Mouse (Mus musculus): Measurements from ENCODE around the gene Crybg2. TPM values are rescaled to one million over a fixed set of nuclear protein-coding genes. Genes with fewer than 3 reads are reported as not detected.
A peak's percentile ranks its signal among the peaks of the same experiment; 100 is the strongest.

Gene Crybg2
- polyA plus RNA-seq, 1 experiment from 2014 or later, result 0.30 TPM

DNA sequence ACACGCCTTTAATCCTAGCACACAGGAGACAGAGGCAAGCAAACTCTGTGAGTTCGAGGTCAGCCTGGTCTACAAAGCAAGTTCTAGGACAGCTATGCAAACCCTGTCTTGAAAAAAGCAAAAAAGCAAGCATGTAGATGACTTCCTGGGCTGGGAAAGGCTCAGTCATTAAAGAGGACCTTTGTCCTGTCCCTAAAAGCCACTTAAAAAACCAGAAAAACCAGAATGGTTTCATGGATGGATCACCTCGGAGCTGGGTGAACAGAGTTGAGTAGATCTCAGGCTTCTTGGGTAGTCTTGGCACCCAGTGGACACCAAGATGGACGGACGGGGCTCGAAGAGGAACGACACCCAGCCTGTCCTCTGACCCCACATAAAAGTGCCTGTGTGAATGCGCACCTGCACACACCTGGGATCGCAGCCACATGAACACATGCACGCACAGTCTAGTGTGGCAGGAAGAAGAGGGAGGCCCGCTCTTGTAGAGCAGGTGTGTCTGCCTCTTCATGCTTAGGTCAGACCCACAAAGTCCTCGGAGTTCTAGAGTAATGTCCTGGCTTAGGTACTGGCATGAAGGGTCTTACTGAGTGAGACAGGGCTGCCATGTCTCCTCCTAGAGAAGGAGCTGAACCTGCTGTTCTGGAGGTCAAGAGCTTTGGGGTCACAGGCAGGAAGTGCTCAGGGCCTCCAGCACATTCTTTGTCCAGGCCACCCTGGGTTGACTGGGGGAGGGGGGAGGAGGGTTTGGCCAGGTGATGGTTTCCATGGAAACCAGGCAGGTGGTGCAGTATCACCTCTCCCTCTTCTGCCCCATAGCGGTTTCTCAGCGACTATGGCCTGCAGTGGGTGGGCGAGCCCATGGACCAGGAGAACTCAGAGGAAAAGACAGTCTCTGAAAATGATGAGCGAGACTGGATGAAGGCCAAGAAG, 54.9 kb downstream of the Crybg2 start:
- Histone ChIP-seq H3K27ac (no peak overlapping the region), H3K4me1 (replicated peaks) (peaks cover 8% of the 10 kb centered on the region)

DNA sequence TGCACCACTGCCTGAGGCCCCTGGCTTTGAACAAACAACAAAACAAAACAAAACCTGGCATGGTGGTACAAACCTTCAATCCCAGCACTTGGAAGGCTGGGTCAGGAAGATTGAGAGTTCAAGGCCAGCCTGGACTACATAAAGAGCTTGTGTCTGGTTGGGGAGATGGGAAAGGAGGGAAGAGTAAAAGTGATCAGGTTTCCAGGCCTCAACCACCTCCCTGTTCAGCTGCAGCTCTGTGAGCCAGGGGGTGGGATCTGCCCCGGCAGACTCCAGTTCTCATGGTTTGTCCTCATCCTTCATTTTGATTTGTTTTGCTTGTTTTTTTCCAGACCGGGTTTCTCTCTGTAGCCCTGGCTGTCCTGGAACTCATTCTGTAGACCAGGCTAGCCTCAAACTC, 55.9 kb downstream of the Crybg2 start:
- Histone ChIP-seq H3K4me1 (replicated peaks) (peaks cover 4% of the 10 kb centered on the region; the same call in 1 of the 2 replicates), H3K4me3 (no peak overlapping the region), H3K9me3 (replicated peaks) (no peaks in the 10 kb centered on the region), H3K27ac (no peak overlapping the region; the same call in 1 of the 2 replicates), H3K27me3 (no peaks in the 10 kb centered on the region), H3K9ac (no peak overlapping the region), H3K36me3 (no peaks in the 10 kb centered on the region), H3K4me2 (no peak overlapping the region)
- no peak for ATAC-seq (replicated peaks; ENCODE audit: insufficient number of reproducible peaks, insufficient read depth, low FRiP score, low read depth)
- 81% methylated on average over 2 of the region's 2 CpGs for WGBS

More for the DNA sequence above, 54.9 kb downstream of the Crybg2 start:
- 77% methylated on average over 16 of the region's 16 CpGs for WGBS
- ATAC-seq (replicated peaks; ENCODE audit: insufficient number of reproducible peaks, insufficient read depth, low FRiP score, low read depth), result no peak
- Histone ChIP-seq H3K9me3 (replicated peaks) (no peaks in the 10 kb centered on the region), H3K36me3 (no peaks in the 10 kb centered on the region), H3K4me2 (no peak overlapping the region), H3K9ac (no peak overlapping the region), H3K27me3 (no peaks in the 10 kb centered on the region), H3K4me3 (no peak overlapping the region)

DNA sequence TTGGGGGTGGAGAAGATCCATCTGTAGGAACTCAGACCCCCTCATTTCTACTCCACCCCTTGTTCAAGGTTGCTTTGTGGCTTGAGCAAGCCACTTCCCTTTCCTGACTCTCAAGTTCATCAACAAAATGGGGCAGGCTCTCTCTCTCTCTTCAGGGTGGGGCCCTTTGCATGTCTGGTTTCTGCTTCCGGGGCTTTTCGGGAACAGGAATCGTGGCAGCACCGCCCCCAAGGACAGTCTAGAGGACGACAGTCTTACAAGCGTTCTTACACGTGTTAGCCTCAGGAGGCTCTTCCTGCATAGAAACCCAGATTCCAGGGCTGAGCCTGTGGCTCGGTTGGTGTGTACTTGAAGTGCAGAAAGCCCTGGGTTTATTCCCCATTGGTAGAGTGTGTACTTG, 56.4 kb downstream of the Crybg2 start:
- Histone ChIP-seq H3K4me3 (no peak overlapping the region), H3K27ac (peak overlapping the region; percentile 12; the same call in 1 of the 2 replicates)
- 54% methylated on average over 8 of the region's 8 CpGs for WGBS

DNA sequence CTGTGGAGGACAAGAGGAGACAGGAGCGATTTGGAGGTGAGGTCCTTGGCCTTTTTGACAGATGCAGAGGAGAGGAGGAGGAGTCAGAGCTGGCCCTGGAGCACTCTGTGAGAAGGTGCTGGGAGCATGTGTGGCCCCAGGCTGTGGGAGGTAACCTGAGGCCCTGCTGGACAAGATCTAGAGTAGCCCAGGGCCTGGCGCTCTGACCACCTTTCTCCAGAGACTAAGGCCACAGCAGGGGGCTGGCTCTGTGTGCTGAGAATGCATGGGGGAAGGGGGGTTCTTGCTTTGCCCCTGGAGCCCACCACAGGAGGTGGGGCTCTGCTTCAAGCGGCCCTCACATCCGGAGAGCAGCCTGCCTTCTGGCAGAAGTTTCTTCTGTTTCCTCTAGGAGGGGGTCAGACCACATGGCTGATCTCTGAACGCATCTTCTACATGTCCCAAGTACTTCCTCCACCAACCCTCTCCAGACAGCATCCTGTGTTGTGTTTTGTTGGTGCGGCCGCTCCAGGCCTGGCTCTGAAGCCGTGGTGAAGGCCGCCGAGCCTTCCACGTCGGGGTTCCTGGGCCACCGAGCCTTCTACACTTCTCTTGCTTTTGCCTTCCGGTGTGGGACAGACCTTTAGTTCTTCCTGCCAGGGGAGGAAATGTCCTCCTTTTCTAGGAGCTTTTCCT, 57.6 kb downstream of the Crybg2 start:
- no peak for ATAC-seq (replicated peaks; ENCODE audit: insufficient number of reproducible peaks, insufficient read depth, low FRiP score, low read depth)
- Histone ChIP-seq H3K27ac (peak overlapping the region; percentile 29; the same call in 1 of the 2 replicates), H3K9ac (no peak overlapping the region)

More for the DNA sequence above, 56.4 kb downstream of the Crybg2 start:
- H3K4me1 ChIP-seq (replicated peaks), result peaks cover 4% of the 10 kb centered on the region; the same call in 1 of the 2 replicates
- H3K27me3 ChIP-seq, result no peaks in the 10 kb centered on the region
- no peak overlapping the region for H3K9ac ChIP-seq
- H3K36me3 ChIP-seq, result no peaks in the 10 kb centered on the region
- no peaks in the 10 kb centered on the region for H3K9me3 ChIP-seq (replicated peaks)
- no peak for ATAC-seq (replicated peaks; ENCODE audit: insufficient number of reproducible peaks, insufficient read depth, low FRiP score, low read depth)
- no peak overlapping the region for H3K4me2 ChIP-seq

DNA sequence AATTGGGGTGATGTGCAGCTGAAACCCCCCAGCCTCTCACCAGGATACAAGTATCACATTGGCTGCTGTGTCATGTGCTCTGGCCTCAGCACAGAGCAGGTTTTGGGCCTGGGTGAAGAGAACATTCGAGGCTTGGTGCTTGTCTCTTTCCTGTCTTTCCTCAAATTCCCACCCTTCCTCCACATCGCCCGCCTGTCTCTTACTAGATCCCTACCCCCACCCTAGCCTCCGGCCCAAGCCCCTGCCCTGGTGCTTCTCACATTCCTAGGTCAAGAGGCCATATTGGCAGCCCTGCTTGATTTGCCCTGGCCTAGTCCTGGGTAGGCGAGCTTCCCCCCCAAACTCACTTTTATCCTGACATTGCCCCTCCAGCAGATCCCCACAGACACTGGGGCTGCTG, 58.4 kb downstream of the Crybg2 start:
- Histone ChIP-seq H3K27me3 (no peaks in the 10 kb centered on the region), H3K27ac (no peak overlapping the region), H3K9me3 (replicated peaks) (no peaks in the 10 kb centered on the region), H3K4me2 (no peak overlapping the region), H3K4me1 (replicated peaks) (peaks cover 7% of the 10 kb centered on the region; the same call in 1 of the 2 replicates), H3K4me3 (no peak overlapping the region), H3K36me3 (no peaks in the 10 kb centered on the region), H3K9ac (no peak overlapping the region)
- 61% methylated on average over 5 of the region's 5 CpGs for WGBS
- no peak for ATAC-seq (replicated peaks; ENCODE audit: insufficient number of reproducible peaks, insufficient read depth, low FRiP score, low read depth)

More for the DNA sequence above, 57.6 kb downstream of the Crybg2 start:
- Histone ChIP-seq H3K36me3 (no peaks in the 10 kb centered on the region), H3K27me3 (no peaks in the 10 kb centered on the region), H3K4me3 (no peak overlapping the region), H3K4me1 (replicated peaks) (peaks cover 4% of the 10 kb centered on the region; the same call in 1 of the 2 replicates), H3K9me3 (replicated peaks) (no peaks in the 10 kb centered on the region), H3K4me2 (no peak overlapping the region)
- WGBS, result 52% methylated on average over 14 of the region's 14 CpGs

DNA sequence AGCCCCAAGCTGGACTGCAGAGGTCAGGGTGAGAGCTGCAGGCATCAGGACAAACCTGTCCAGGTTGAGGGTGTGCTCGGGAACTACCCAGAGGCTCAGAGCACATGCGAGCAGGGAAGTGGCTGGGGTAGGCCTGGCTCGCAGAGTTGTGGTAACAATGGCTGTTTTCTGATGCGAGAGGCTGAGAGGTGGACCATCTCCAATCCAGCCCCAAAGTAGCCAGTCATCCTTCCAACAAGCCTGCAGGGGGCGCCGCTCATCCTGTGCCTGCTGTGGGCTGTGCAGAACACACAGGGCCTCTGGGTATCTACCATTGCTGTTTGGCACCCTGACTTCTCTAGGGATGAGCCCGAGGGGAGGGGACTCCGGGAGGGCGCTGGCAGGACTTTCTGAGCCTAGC, 59.0 kb downstream of the Crybg2 start:
- Histone ChIP-seq H3K27me3 (no peaks in the 10 kb centered on the region), H3K9me3 (replicated peaks) (no peaks in the 10 kb centered on the region), H3K4me1 (replicated peaks) (peaks cover 7% of the 10 kb centered on the region; the same call in 1 of the 2 replicates), H3K4me2 (no peak overlapping the region), H3K4me3 (no peak overlapping the region), H3K27ac (no peak overlapping the region), H3K9ac (no peak overlapping the region), H3K36me3 (no peaks in the 10 kb centered on the region)
- 66% methylated on average over 9 of the region's 9 CpGs for WGBS
- ATAC-seq (replicated peaks; ENCODE audit: insufficient number of reproducible peaks, insufficient read depth, low FRiP score, low read depth), result no peak

DNA sequence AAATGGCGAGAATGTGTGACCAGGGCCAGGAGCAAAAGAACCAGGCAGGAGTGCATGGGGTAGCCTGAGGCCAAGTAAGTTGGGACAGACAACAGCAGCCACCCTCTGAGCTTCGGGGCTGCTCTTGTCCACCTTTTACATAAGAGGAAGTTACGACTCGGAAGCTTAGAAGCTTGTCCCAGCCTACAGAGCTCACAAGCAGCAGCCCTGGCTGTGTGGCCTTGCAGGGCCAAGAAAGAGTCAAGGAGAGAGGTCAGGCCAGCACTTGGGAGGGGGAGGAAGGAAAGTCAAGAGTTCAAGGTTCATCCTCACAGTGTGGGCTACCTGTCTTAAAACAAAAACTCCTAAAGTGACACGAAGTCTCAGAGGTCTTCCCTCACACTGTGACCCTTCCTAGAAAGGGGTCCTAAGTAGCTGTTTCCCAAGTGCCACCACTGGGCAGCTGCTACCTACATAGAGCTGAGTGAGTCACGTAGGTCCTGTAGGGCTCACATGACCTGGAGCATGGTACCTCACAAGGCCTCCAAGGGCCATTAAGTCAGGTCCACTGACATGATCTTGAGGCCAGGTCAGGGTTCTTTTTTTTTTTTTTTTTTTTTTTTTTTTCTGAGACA, 59.7 kb downstream of the Crybg2 start:
- no peak overlapping the region for H3K27ac ChIP-seq
- no peak overlapping the region for H3K4me2 ChIP-seq
- H3K4me3 ChIP-seq, result no peak overlapping the region
- H3K9ac ChIP-seq, result no peak overlapping the region
- H3K9me3 ChIP-seq (replicated peaks), result no peaks in the 10 kb centered on the region
- no peak for ATAC-seq (replicated peaks; ENCODE audit: insufficient number of reproducible peaks, insufficient read depth, low FRiP score, low read depth)
- peaks cover 7% of the 10 kb centered on the region; the same call in 1 of the 2 replicates for H3K4me1 ChIP-seq (replicated peaks)
- WGBS, result 77% methylated on average over 6 of the region's 6 CpGs
- H3K36me3 ChIP-seq, result no peaks in the 10 kb centered on the region
- H3K27me3 ChIP-seq, result no peaks in the 10 kb centered on the region

DNA sequence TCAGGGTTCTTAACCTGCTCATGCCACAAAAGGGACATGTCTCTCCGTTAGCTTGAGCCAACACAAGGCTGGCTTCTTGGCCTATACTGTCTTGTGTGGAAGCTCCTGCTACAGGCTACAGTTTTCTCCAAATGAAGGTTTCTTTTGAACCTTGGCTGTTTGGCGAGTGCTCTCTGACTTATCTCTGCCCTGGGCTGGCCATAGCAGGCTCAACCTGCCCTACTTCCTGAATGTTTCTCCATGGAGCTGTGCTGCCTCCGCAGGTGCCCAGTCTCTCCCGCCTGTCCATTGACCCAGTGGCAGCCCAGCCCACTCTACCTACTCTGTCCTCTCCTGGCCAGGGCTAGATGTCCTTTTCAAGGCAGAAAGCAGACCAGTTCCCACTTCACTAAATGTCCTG, 60.3 kb downstream of the Crybg2 start:
- Histone ChIP-seq H3K4me2 (no peak overlapping the region), H3K9ac (no peak overlapping the region), H3K27me3 (no peaks in the 10 kb centered on the region), H3K36me3 (no peaks in the 10 kb centered on the region), H3K27ac (no peak overlapping the region), H3K4me3 (no peak overlapping the region), H3K4me1 (replicated peaks) (peaks cover 7% of the 10 kb centered on the region; the same call in 1 of the 2 replicates), H3K9me3 (replicated peaks) (no peaks in the 10 kb centered on the region)
- 71% methylated on average over 4 of the region's 4 CpGs for WGBS
- ATAC-seq (replicated peaks; ENCODE audit: insufficient number of reproducible peaks, insufficient read depth, low FRiP score, low read depth), result no peak

DNA sequence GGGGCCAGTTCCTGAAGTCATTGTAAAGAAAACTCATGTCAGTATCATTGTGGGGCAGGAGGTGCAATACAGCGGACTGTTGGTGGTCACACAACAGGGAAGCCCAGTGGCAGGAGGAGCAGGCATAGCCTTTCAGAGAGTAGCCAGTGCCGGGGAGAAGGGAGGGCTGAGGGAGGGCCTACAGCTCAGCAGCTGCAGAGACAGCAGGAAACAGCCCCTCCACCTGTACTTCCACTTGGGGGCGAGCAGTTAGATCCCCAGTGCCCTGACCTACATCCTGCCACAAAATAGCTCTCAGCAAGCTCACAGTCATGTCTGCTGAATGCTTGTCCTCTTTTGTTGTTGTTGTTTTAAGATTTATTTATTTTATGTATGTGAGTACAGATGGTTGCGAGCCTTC, 61.0 kb downstream of the Crybg2 start:
- Histone ChIP-seq H3K9me3 (replicated peaks) (no peaks in the 10 kb centered on the region), H3K27me3 (no peaks in the 10 kb centered on the region), H3K9ac (no peak overlapping the region), H3K4me2 (no peak overlapping the region), H3K4me1 (replicated peaks) (peaks cover 9% of the 10 kb centered on the region; the same call in 1 of the 2 replicates), H3K36me3 (no peaks in the 10 kb centered on the region), H3K4me3 (no peak overlapping the region), H3K27ac (no peak overlapping the region; the same call in 1 of the 2 replicates)
- no peak for ATAC-seq (replicated peaks; ENCODE audit: insufficient number of reproducible peaks, insufficient read depth, low FRiP score, low read depth)
- WGBS, result 40% methylated on average over 4 of the region's 4 CpGs

DNA sequence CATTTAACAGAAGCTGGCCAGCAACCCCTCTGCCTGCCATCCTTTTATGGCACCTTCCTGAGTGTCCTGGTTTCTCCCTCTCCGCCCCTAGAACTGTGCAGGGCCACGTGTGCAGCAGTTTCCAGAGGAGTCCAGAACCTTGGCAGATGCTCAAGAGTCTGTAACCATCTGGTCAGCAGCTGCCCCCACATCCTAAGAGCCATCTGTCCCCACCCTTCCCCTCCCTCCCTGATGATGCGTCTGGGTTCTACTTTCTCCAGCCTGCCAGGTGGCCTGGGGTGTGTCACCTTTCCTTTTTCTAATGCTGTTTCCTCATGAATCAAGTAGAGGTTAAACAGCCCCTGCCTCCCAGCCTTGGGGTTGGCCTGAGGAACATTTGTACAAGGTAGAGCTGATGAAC, 61.7 kb downstream of the Crybg2 start:
- no peak overlapping the region for H3K4me2 ChIP-seq
- H3K4me1 ChIP-seq (replicated peaks), result peaks cover 14% of the 10 kb centered on the region
- H3K27ac ChIP-seq, result no peak overlapping the region; the same call in 1 of the 2 replicates
- no peaks in the 10 kb centered on the region for H3K9me3 ChIP-seq (replicated peaks)
- WGBS, result 29% methylated on average over 3 of the region's 3 CpGs
- no peak for ATAC-seq (replicated peaks; ENCODE audit: insufficient number of reproducible peaks, insufficient read depth, low FRiP score, low read depth)
- no peaks in the 10 kb centered on the region for H3K36me3 ChIP-seq
- no peak overlapping the region for H3K4me3 ChIP-seq
- H3K27me3 ChIP-seq, result no peaks in the 10 kb centered on the region
- H3K9ac ChIP-seq, result no peak overlapping the region

DNA sequence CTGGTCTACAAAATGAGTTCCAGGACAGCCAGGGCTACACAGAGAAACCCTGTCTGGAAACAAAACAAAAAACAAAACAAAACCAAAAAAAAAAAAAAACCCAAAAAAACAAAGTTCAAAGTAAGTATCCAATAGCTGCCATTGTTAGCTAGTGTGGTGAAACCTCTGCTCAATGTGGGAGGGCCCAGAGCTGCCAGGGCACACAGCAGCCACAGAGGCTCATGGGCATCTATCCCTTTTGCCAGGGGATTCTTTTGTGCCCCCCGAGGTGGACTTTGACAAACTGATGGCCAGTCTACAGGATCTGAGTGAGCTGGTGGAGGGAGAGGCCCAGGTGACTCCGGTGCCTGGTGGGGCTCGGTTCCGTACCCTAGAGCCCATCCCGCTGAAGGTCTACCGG, 62.5 kb downstream of the Crybg2 start:
- peaks cover 22% of the 10 kb centered on the region for H3K4me1 ChIP-seq (replicated peaks)
- no peaks in the 10 kb centered on the region for H3K36me3 ChIP-seq
- 91% methylated on average over 6 of the region's 6 CpGs for WGBS
- no peaks in the 10 kb centered on the region for H3K27me3 ChIP-seq
- H3K9me3 ChIP-seq (replicated peaks), result no peaks in the 10 kb centered on the region
- no peak overlapping the region for H3K4me2 ChIP-seq
- H3K9ac ChIP-seq, result no peak overlapping the region
- no peak for ATAC-seq (replicated peaks; ENCODE audit: insufficient number of reproducible peaks, insufficient read depth, low FRiP score, low read depth)
- no peak overlapping the region for H3K27ac ChIP-seq
- H3K4me3 ChIP-seq, result no peak overlapping the region

Measured in heart, embryonic 15.5 days (tissue).